Mouse (Mus musculus) ES-E14 (cell line): ENCODE data around the gene Tctn3.

ENCODE experiments used
- HCFC1 ChIP-seq: IDR thresholded peaks from 2 replicates; pipeline ENCODE4 v1.6.1; 2012; ENCODE audit warnings: low read length, inconsistent platforms, borderline replicate concordance; ENCODE audit not compliant: insufficient read depth
- ZC3H11A ChIP-seq: IDR thresholded peaks from 2 replicates; pipeline ENCODE4 v1.6.1; 2012; ENCODE audit warnings: low read depth, mild to moderate bottlenecking, inconsistent platforms, low read length, borderline replicate concordance

- TF ChIP-seq ZC3H11A (no peak), HCFC1 (no peak)
These were observed 49.1 kb upstream of the Tctn3 start for GRCm38 (mm10) chr19:40661108-40661507.
